In genomic region chr4:136638890-136639289, GRCm38 (mm10) we compare ENCODE assay signal across 11 mouse cellular contexts. TPM values are rescaled to one million over a fixed set of nuclear protein-coding genes. Genes with fewer than 3 reads are reported as not detected.
A peak's percentile ranks its signal among the peaks of the same experiment; 100 is the strongest.
DNase-seq lines count a peak whose midpoint lies in the region; ATAC-seq and TF ChIP-seq lines count a peak whose summit lies in the region.
"Had no signal": no experiment of that assay in that cellular context is flagged by ENCODE, and none has a peak within 500 bp of the region (broad histone marks: within the 10 kb centered on the region; RNA-seq: fewer than 3 reads in every experiment).

No protein-coding gene starts in this region.

- no peak for TF ChIP-seq EP300 in heart, postnatal 0 days (IDR thresholded peaks at IDR 0.05; ENCODE audit: low read depth)

- 19% methylated on average over 10 of the region's 10 CpGs for whole genome bisulfite sequencing in heart, postnatal 0 days
- WGBS in hindbrain, embryonic 13.5 days, result 4% methylated on average over 10 of the region's 10 CpGs

- no peak for TF ChIP-seq CTCF in heart, postnatal 0 days (IDR thresholded peaks at IDR 0.05; ENCODE audit: low read depth)

- no peak for ATAC-seq in heart, postnatal 0 days (ENCODE audit: insufficient read depth, low read depth)
- ATAC-seq in common myeloid progenitor, adult 5-6 weeks (replicated peaks; ENCODE audit: low read depth, poor library complexity, severe bottlenecking), result peak; percentile 81
- no peak for ATAC-seq in hindbrain, embryonic 13.5 days (ENCODE audit: low FRiP score)
- ATAC-seq in inflammation-experienced regulatory T-cells, adult 6 months, result no peak
- no peak for ATAC-seq in erythroblast, adult 5-6 weeks (replicated peaks; ENCODE audit: low FRiP score, poor library complexity, severe bottlenecking)

- H3K9me3 ChIP-seq in heart, postnatal 0 days (replicated peaks; ENCODE audit: control insufficient read depth, low read length), result no peaks in the 10 kb centered on the region
- no peaks in the 10 kb centered on the region for H3K9me3 ChIP-seq in hindbrain, embryonic 13.5 days

- no peak overlapping the region for H3K4me3 ChIP-seq in heart, postnatal 0 days (ENCODE audit: low read depth, low read length)
- H3K4me3 ChIP-seq in hindbrain, embryonic 13.5 days, result no peak overlapping the region

- H3K4me1 ChIP-seq in heart, postnatal 0 days (ENCODE audit: control insufficient read depth, insufficient read depth), result peaks cover 10% of the 10 kb centered on the region
- peaks cover 22% of the 10 kb centered on the region for H3K4me1 ChIP-seq in hindbrain, embryonic 13.5 days (replicated peaks)

- H3K27ac ChIP-seq in heart, postnatal 0 days (ENCODE audit: low read depth), result no peak overlapping the region
- H3K27ac ChIP-seq in hindbrain, embryonic 13.5 days, result no peak overlapping the region; the same call in 1 of the 2 replicates

- no peak overlapping the region for H3K9ac ChIP-seq in heart, postnatal 0 days (replicated peaks; ENCODE audit: low read depth, low read length)
- peak overlapping the region; percentile 55 for H3K9ac ChIP-seq in hindbrain, embryonic 13.5 days

- 0 out of 2 replicates have a peak overlapping the region, but pooled peaks have one; percentile 6 for H3K4me2 ChIP-seq in heart, postnatal 0 days (ENCODE audit: low read depth, low read length)
- peak overlapping the region; percentile 79 for H3K4me2 ChIP-seq in hindbrain, embryonic 13.5 days

- H3K27me3 ChIP-seq in heart, postnatal 0 days (ENCODE audit: control insufficient read depth, insufficient read depth, low read length), result peaks cover 39% of the 10 kb centered on the region
- H3K27me3 ChIP-seq in hindbrain, embryonic 13.5 days, result peaks cover 41% of the 10 kb centered on the region

- no peak for DNase-seq in heart, postnatal 0 days (ENCODE audit: low spot score)
- DNase-seq in heart, adult 9 months (ENCODE audit: low spot score in 2 of 2), result no peak
- DNase-seq in neural tube, embryonic 10.5 days (ENCODE audit: extremely low spot score, low spot score), result peak; percentile 47
- no peak for DNase-seq in adrenal gland, postnatal 4 days (ENCODE audit: low spot score in 2 of 2)
- DNase-seq: heart, adult 11 months had no signal

- no peaks in the 10 kb centered on the region for H3K36me3 ChIP-seq in heart, postnatal 0 days (replicated peaks; ENCODE audit: control insufficient read depth, insufficient read depth, low read length)
- H3K36me3 ChIP-seq in hindbrain, embryonic 13.5 days, result no peaks in the 10 kb centered on the region

RNA-seq across cellular contexts. Expression of gene Lactbl1, which starts 16.5 kb away (rescaled TPM):
- total RNA-seq in heart, postnatal 0 days (2014; rRNA removed; ENCODE audit: low replicate concordance), result not detected in 2 replicates
- polyA plus RNA-seq in heart, postnatal 0 days (2015; fragmentation: Nextera tagmentation; extraction: Ambion mirVana), result not detected in 2 replicates
- total RNA-seq in common myeloid progenitor, adult 5-6 weeks (2017), result not detected in 2 replicates
- 0.06 TPM in 1 of 2 replicates, not detected in the other for polyA plus RNA-seq in hindbrain, embryonic 13.5 days (2015; fragmentation: Nextera tagmentation; extraction: Ambion mirVana)
- under 1 TPM in 1 of 3 experiments, not detected in 2; 0.16 TPM for polyA plus RNA-seq in inflammation-experienced regulatory T-cells, adult 6 months (2017; shearing (Covaris generic))
- total RNA-seq in erythroblast, adult 5-6 weeks (2015; ENCODE audit: low replicate concordance), result not detected in 2 replicates
- total RNA-seq in erythroblast, adult 5-6 weeks (2017; ENCODE audit: low replicate concordance), result not detected in 2 replicates
- total RNA-seq in adrenal gland, postnatal 4 days (2021), result not detected
- polyA plus RNA-seq: liver, embryonic 16.5 days; small intestine, adult 2 months had no signal

RNA-seq across cellular contexts. Expression of gene Tex46, which starts 28.7 kb away (rescaled TPM):
- not detected in 2 replicates for total RNA-seq in heart, postnatal 0 days (2014; rRNA removed; ENCODE audit: low replicate concordance)
- polyA plus RNA-seq in heart, postnatal 0 days (2015; fragmentation: Nextera tagmentation; extraction: Ambion mirVana), result not detected in 2 replicates
- not detected in 2 replicates for total RNA-seq in common myeloid progenitor, adult 5-6 weeks (2017)
- polyA plus RNA-seq in hindbrain, embryonic 13.5 days (2015; fragmentation: Nextera tagmentation; extraction: Ambion mirVana), result not detected in 2 replicates
- polyA plus RNA-seq in inflammation-experienced regulatory T-cells, adult 6 months (2017; shearing (Covaris generic)), result not detected
- total RNA-seq in erythroblast, adult 5-6 weeks (2015; ENCODE audit: low replicate concordance), result not detected in 2 replicates
- total RNA-seq in erythroblast, adult 5-6 weeks (2017; ENCODE audit: low replicate concordance), result not detected in 2 replicates
- not detected for total RNA-seq in adrenal gland, postnatal 4 days (2021)
- polyA plus RNA-seq: liver, embryonic 16.5 days; small intestine, adult 2 months had no signal

RNA-seq across cellular contexts. Expression of gene Kdm1a, which starts 36.4 kb away (rescaled TPM):
- total RNA-seq in heart, postnatal 0 days (2014; rRNA removed; ENCODE audit: low replicate concordance), result 48.2 and 57.0 TPM in 2 replicates
- 15.2 and 17.0 TPM in 2 replicates for polyA plus RNA-seq in heart, postnatal 0 days (2015; fragmentation: Nextera tagmentation; extraction: Ambion mirVana)
- total RNA-seq in common myeloid progenitor, adult 5-6 weeks (2017), result 91.9 and 106 TPM in 2 replicates
- polyA plus RNA-seq in hindbrain, embryonic 13.5 days (2015; fragmentation: Nextera tagmentation; extraction: Ambion mirVana), result 80.7 and 80.8 TPM in 2 replicates
- 10 to 100 TPM; 12.3 to 23.7 (median 23.2) TPM for polyA plus RNA-seq in inflammation-experienced regulatory T-cells, adult 6 months (2017; shearing (Covaris generic))
- 15.5 and 23.1 TPM in 2 replicates for total RNA-seq in erythroblast, adult 5-6 weeks (2015; ENCODE audit: low replicate concordance)
- 34.8 and 47.0 TPM in 2 replicates for total RNA-seq in erythroblast, adult 5-6 weeks (2017; ENCODE audit: low replicate concordance)
- 10 to 100 TPM; 71.2 to 72.4 TPM for total RNA-seq in adrenal gland, postnatal 4 days (2021)
